Mouse (Mus musculus): ENCODE results near the gene Olfr1216.
"Not testable (repeated sequence)": the region's sequence is repeated elsewhere in the genome, so short reads cannot be mapped to it uniquely, and the experiment has no call there.

Gene Olfr1216

GRCm38 (mm10) chr2:89018240-89018639 lies at the start of gene Olfr1216:
Gene Olfr1216, minus strand, starts transcription at chr2:89018340.
- no peak for DNase-seq (ENCODE audit: inconsistent ontology term)

DNA sequence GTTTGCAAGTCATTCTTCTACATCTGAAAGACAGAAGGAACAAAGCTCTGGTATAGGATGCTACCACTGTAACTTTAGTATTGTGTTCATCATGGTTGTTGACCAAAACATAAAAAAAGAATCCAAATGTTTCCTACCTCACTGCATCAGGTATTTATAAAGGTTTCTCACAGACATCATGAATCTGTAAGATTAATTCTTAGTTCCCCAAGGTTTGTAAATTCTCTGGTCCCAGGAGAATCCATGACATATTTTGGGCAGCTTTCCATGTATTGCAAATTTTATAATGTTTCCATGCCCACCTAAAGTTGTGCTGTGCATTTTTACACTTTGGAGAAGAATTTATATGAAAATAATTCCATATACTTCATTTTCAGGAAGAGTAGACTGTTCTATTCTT lies 42.9 kb upstream of the Olfr1216 start, which contains the start of gene Olfr1218:
Olfr1218 (minus strand) TSS at position 101 of the 400 bp plus-strand sequence.
- DNase-seq (ENCODE audit: inconsistent ontology term) = no peak

DNA sequence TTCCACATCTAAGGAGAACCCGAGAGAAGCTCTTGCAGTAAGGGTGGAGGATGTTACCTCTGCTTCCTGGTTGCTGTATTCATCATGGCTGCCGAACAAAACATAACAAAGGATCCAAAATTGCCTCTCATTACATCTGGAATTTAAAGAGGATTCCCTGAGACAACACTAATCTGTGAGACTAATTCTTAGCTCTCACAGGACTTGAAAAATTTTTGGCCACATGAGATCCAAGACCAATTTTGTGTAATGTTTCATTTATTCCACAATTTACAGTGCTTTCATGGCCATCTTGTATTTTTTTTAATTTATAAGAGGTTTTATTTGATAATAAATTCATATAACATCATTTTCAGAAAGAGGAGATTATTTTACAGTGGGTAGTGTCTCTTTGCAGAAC lies 13.8 kb upstream of the Olfr1216 start, which contains the start of gene Olfr1217:
Olfr1217 (minus strand) TSS at position 101 of the 400 bp plus-strand sequence.
- DNase-seq (ENCODE audit: inconsistent ontology term) = no peak

GRCm38 (mm10) chr2:89021436-89021835 lies 3.3 kb upstream of the Olfr1216 start:
- not testable (repeated sequence) for DNase-seq (ENCODE audit: inconsistent ontology term)

DNA sequence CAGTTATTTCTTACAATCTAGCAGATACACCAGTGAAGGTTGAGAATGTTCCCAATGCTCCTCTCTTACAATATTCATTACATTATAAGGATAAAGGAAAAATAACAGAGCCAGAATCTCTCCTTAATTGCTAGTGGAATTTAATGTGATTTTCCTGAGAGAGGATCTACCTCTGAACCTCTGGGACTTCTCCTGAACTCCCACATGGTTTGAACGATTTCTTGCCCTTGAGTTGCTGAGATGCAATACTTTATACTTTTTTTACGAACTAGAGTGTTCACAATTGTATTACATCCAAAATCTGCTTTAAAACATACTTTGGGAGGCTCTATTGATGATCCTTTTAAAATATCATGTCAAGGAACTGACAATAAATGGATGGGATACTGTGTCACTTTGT lies 11.3 kb downstream of the Olfr1216 start, which contains the start of gene Olfr1215:
Olfr1215 (minus strand) TSS at position 101 of the 400 bp plus-strand sequence.
- no peak for DNase-seq (ENCODE audit: inconsistent ontology term)

- DNase-seq (ENCODE audit: inconsistent ontology term) = no peak
Observed at GRCm38 (mm10) chr2:88992553-88992952, 25.6 kb downstream of the Olfr1216 start, which contains the start of gene Olfr1214. Gene Olfr1214, minus strand, starts transcription at chr2:88992653.

DNA sequence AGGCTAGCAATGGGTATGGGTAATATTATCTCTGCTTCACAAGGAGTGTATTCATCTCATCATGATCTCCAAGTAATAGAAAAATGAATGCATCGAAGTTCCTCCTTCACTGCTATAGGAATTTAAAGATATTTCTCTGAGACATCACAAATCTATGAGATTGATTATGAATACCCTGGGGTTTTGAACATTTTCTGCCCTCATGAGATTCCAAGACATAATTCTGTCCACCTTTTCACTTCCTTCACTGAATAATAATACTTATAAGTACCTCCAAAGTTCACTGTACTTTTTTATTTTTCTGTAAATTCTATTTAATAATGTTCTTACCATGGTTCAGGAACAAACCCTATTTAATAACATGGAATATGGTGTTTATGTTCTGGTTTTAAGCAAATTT lies 38.0 kb downstream of the Olfr1216 start, which contains the start of gene Gm13762:
Gm13762 (minus strand) TSS at position 101 of the 400 bp plus-strand sequence.
- DNase-seq (ENCODE audit: inconsistent ontology term) = no peak
